9 mouse cellular contexts compared by ENCODE assay signal in the genomic region with DNA sequence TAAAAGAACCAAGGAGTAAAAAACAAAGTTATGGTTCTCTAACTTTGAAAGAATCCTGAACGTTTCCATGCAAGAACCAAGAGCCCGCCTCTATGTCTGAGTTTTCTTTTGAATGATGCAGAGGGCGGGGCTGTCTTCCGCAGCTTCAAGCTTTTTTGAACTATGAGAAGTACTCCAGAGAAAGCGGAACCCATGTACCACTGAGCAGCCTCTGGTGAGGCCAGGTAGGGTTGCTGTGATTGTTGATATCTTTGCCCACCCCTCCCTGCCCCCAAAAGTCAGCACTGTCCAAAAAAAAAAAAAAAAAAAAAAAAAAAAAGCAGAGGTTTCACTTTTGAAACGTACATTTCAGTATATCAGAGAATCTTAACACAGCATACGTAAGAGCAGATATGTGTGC.
DNase-seq lines count a peak whose midpoint lies in the region; ATAC-seq and TF ChIP-seq lines count a peak whose summit lies in the region.
"Had no signal": no experiment of that assay in that cellular context is flagged by ENCODE, and none has a peak within 500 bp of the region (broad histone marks: within the 10 kb centered on the region; RNA-seq: fewer than 3 reads in every experiment).

No protein-coding gene starts in this region.

- ATAC-seq in heart, embryonic 15.5 days (replicated peaks; ENCODE audit: insufficient number of reproducible peaks, insufficient read depth, low FRiP score, low read depth): no peak

- H3K4me2 ChIP-seq in heart, embryonic 15.5 days: peak overlapping the region; percentile 52

- H3K79me3 ChIP-seq in C2C12 (ENCODE audit: low read depth): peaks cover 42% of the 10 kb centered on the region

- H3K27ac ChIP-seq in heart, embryonic 15.5 days: peak overlapping the region; percentile 59
- peak overlapping the region; percentile 95 for H3K27ac ChIP-seq in macrophage

- H3K36me3 ChIP-seq in C2C12 (ENCODE audit: control insufficient read depth, insufficient read depth): peaks cover 14% of the 10 kb centered on the region
- no peaks in the 10 kb centered on the region for H3K36me3 ChIP-seq in heart, embryonic 15.5 days
- no peaks in the 10 kb centered on the region for H3K36me3 ChIP-seq in macrophage (ENCODE audit: inconsistent target)
- H3K36me3 ChIP-seq: midbrain, embryonic 10.5 days had no signal

- H3K9me3 ChIP-seq in heart, embryonic 15.5 days (replicated peaks): no peaks in the 10 kb centered on the region
- H3K9me3 ChIP-seq: midbrain, embryonic 10.5 days had no signal

- peak; percentile 78 for DNase-seq in 416B (ENCODE audit: low read depth)
- DNase-seq in retina, postnatal 1 day: no peak
- no peak for DNase-seq in right cerebral cortex, postnatal 10 days (ENCODE audit: low spot score in 2 of 2)
- no peak for DNase-seq in gastrocnemius, adult 18-20 months (ENCODE audit: low spot score)
- DNase-seq in frontal cortex, postnatal 36 days (ENCODE audit: low spot score in 2 of 2): no peak

- H3K79me2 ChIP-seq in C2C12 (ENCODE audit: control insufficient read depth, insufficient read depth) (peaks cover 43% of the 10 kb centered on the region), macrophage (ENCODE audit: inconsistent target) (peaks cover 39% of the 10 kb centered on the region)

- H3ac ChIP-seq in C2C12 (ENCODE audit: control insufficient read depth, insufficient read length, low read depth): peak overlapping the region; percentile 53

- H3K4me1 ChIP-seq in heart, embryonic 15.5 days (replicated peaks): peaks cover 34% of the 10 kb centered on the region

- H3K9ac ChIP-seq in heart, embryonic 15.5 days: no peak overlapping the region

- no peak for TF ChIP-seq CTCF in C2C12 (IDR thresholded peaks at IDR 0.05; ENCODE audit: control insufficient read depth, insufficient read depth, insufficient read length)

- H3K4me3 ChIP-seq in C2C12 (ENCODE audit: insufficient read depth, poor library complexity, severe bottlenecking): no peak overlapping the region
- no peak overlapping the region for H3K4me3 ChIP-seq in heart, embryonic 15.5 days
- peak overlapping the region; percentile 70 for H3K4me3 ChIP-seq in macrophage (ENCODE audit: inconsistent target)
- H3K4me3 ChIP-seq: midbrain, embryonic 10.5 days had no signal

- 46% methylated on average over 7 of the region's 7 CpGs for WGBS in heart, embryonic 15.5 days
- 10% methylated on average over 7 of the region's 7 CpGs for WGBS in macrophage (ENCODE audit: missing documents)

- H3K27me3 ChIP-seq in C2C12 (ENCODE audit: control insufficient read depth, insufficient read depth, insufficient read length): no peaks in the 10 kb centered on the region
- H3K27me3 ChIP-seq in heart, embryonic 15.5 days: no peaks in the 10 kb centered on the region

TF ChIP-seq in C2C12, 6 proteins besides CTCF, POLR2A, EP300 and RAD21:
- TF ChIP-seq MYOD1 (IDR thresholded peaks at IDR 0.05; ENCODE audit: control insufficient read depth, insufficient read length, low read depth): no peak
- TF ChIP-seq USF1 (IDR thresholded peaks at IDR 0.05; ENCODE audit: low read depth): no peak
- TF ChIP-seq CEBPB (IDR thresholded peaks at IDR 0.05; ENCODE audit: low read depth): no peak
- no peak for TF ChIP-seq FOSL1 (IDR thresholded peaks at IDR 0.05; ENCODE audit: insufficient read depth, low read length, poor library complexity, severe bottlenecking)
- no peak for TF ChIP-seq MYOG (IDR thresholded peaks at IDR 0.05; ENCODE audit: control insufficient read depth, extremely low read depth, insufficient read length)
- TF ChIP-seq MAX (IDR thresholded peaks at IDR 0.05): no peak
